Mouse (Mus musculus) left cerebral cortex, adult 11 months (tissue): ENCODE results near the gene Bcl2l13.
"Not testable (repeated sequence)": the region's sequence is repeated elsewhere in the genome, so short reads cannot be mapped to it uniquely, and the experiment has no call there.

Source experiments
- DNase-seq: peaks from one replicate; pipeline ENCODE4 v3.0.0; 2022; ENCODE audit warnings: low spot score

Gene Bcl2l13

GRCm38 (mm10) chr6:120830866-120831608 lies 5.0 kb upstream of the Bcl2l13 start:
- DNase-seq: no peak

GRCm38 (mm10) chr6:120832097-120832496 lies 3.9 kb upstream of the Bcl2l13 start:
- no peak for DNase-seq

- no peak for DNase-seq
Measured at GRCm38 (mm10) chr6:120834766-120835321, 1.2 kb upstream of the Bcl2l13 start.

GRCm38 (mm10) chr6:120836389-120837151 lies 558 bp downstream of the Bcl2l13 start:
- no peak for DNase-seq

- DNase-seq: no peak
Measured at GRCm38 (mm10) chr6:120837152-120837530, 1.1 kb downstream of the Bcl2l13 start.

GRCm38 (mm10) chr6:120840258-120840657 lies 4.2 kb downstream of the Bcl2l13 start:
- DNase-seq: no peak

- no peak for DNase-seq
Measured at GRCm38 (mm10) chr6:120841754-120842153, 5.7 kb downstream of the Bcl2l13 start.

GRCm38 (mm10) chr6:120850720-120851119 lies 14.7 kb downstream of the Bcl2l13 start:
- DNase-seq: not testable (repeated sequence)

GRCm38 (mm10) chr6:120854413-120854812 lies 18.4 kb downstream of the Bcl2l13 start:
- DNase-seq: no peak

- DNase-seq: peak; percentile 41
Measured at GRCm38 (mm10) chr6:120858217-120858711, 22.3 kb downstream of the Bcl2l13 start.

GRCm38 (mm10) chr6:120860079-120860478 lies 24.1 kb downstream of the Bcl2l13 start:
- no peak for DNase-seq

- no peak for DNase-seq
Measured at GRCm38 (mm10) chr6:120866051-120866814, 30.2 kb downstream of the Bcl2l13 start.

- no peak for DNase-seq
Measured at GRCm38 (mm10) chr6:120868824-120869223, 32.8 kb downstream of the Bcl2l13 start.

GRCm38 (mm10) chr6:120871286-120871685 lies 35.3 kb downstream of the Bcl2l13 start:
- no peak for DNase-seq

- no peak for DNase-seq
Measured at GRCm38 (mm10) chr6:120873874-120874273, 37.9 kb downstream of the Bcl2l13 start.

GRCm38 (mm10) chr6:120879046-120879445 lies 43.0 kb downstream of the Bcl2l13 start:
- DNase-seq: no peak

GRCm38 (mm10) chr6:120884436-120884835 lies 48.4 kb downstream of the Bcl2l13 start:
- no peak for DNase-seq

- DNase-seq: no peak
Measured at GRCm38 (mm10) chr6:120886696-120887095, 50.7 kb downstream of the Bcl2l13 start.

GRCm38 (mm10) chr6:120894089-120894488 lies 58.1 kb downstream of the Bcl2l13 start:
- no peak for DNase-seq

- DNase-seq: no peak
Measured at GRCm38 (mm10) chr6:120894524-120894923, 58.5 kb downstream of the Bcl2l13 start.

- no peak for DNase-seq
Measured at GRCm38 (mm10) chr6:120898188-120898833, 62.3 kb downstream of the Bcl2l13 start.
